Mouse (Mus musculus) liver, embryonic 14.5 days (tissue): ENCODE measurements around the gene Mgat4b.
"Not testable (repeated sequence)": the region's sequence is repeated elsewhere in the genome, so short reads cannot be mapped to it uniquely, and the experiment has no call there.

Experiments
- CTCF ChIP-seq: IDR thresholded peaks from 2 replicates; pipeline ENCODE4 v1.5.1; 2016; ENCODE audit warnings: antibody characterized with exemption, low read depth, control low read depth
- EP300 ChIP-seq: IDR thresholded peaks from 2 replicates; pipeline ENCODE4 v1.6.1; 2016; ENCODE audit warnings: antibody characterized with exemption, low read depth

GRCm38 (mm10) chr11:50174111-50174729, 36.5 kb upstream of the Mgat4b start, which contains the start of gene Mrnip:
- TF ChIP-seq CTCF, EP300: not testable (repeated sequence)
